Mouse (Mus musculus) erythroblast, embryonic 14.5 days (primary cell): ENCODE data around the gene Lsm2.
"Not testable (repeated sequence)": the region's sequence is repeated elsewhere in the genome, so short reads cannot be mapped to it uniquely, and the experiment has no call there.

Source experiments
- GATA1 ChIP-seq: IDR thresholded peaks from 2 replicates; pipeline ENCODE4 v1.6.1; 2012; ENCODE audit warnings: low read length, inconsistent platforms, mixed read lengths
- TAL1 ChIP-seq: IDR thresholded peaks from 3 replicates; pipeline ENCODE4 v1.6.1; 2012; ENCODE audit warnings: low read length, inconsistent platforms, mixed read lengths

DNA sequence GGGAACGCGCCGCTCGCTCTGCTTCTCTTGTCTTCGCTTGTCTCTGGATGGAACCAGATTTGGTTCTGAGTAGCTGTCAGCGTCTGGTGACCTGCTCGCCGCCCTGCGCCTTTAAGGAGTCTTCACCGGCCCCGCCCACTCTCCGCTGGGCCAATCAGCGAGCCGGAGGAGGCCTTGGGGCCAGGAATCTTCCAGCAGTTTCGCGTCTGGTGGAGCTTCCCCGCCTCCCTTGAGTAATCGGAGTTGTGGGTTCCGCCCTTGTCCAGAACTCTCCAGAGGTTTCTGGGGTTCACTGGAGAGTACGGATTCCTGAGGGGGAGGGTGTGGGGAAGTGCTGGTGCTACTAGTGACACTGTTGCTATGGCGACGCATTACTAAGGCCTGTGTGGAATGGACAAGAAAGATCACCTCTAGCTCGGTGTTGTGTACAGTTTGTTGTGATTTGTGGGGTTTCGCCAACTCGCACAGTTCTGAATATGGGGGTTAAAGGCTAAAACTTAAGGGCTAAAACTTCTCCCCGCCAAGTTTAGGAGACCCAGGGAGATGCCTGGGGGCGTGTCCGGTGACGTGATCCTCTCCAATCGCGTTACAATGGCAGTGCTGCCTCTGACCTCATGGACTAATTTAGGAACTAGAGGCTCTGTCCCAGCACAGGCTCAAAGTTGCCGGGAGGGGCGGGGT, 9.5 kb upstream of the Lsm2 start, which contains the start of the genes Hspa1a and Hspa1l:
- not testable (repeated sequence) for TF ChIP-seq TAL1, GATA1
